Mouse (Mus musculus) testis, adult 2 months (tissue): ENCODE results near the gene Agap1.

Experiments used
- CTCF ChIP-seq: fragments of 200-500 bp; IDR thresholded peaks from 2 replicates; pipeline ENCODE4 v1.5.1; 2012; ENCODE audit warnings: low read depth, mild to moderate bottlenecking, inconsistent platforms, low read length, moderate library complexity; ENCODE audit not compliant: control insufficient read depth, insufficient read depth, insufficient replicate concordance
- POLR2A ChIP-seq: fragments of 200-500 bp; IDR thresholded peaks from 2 replicates; pipeline ENCODE4 v1.6.1; 2012; ENCODE audit warnings: low read depth, mild to moderate bottlenecking, inconsistent platforms, low read length, moderate library complexity; ENCODE audit not compliant: control insufficient read depth

GRCm38 (mm10) chr1:89547525-89548504, 93.2 kb downstream of the Agap1 start:
- no peak for TF ChIP-seq POLR2A
- no peak for TF ChIP-seq CTCF
